Mouse (Mus musculus): ENCODE data around the gene Dner. TPM values are rescaled to one million over a fixed set of nuclear protein-coding genes. Genes with fewer than 3 reads are reported as not detected.

The Dner gene
- polyA plus RNA-seq, 1 experiment = 3.3 TPM

DNA sequence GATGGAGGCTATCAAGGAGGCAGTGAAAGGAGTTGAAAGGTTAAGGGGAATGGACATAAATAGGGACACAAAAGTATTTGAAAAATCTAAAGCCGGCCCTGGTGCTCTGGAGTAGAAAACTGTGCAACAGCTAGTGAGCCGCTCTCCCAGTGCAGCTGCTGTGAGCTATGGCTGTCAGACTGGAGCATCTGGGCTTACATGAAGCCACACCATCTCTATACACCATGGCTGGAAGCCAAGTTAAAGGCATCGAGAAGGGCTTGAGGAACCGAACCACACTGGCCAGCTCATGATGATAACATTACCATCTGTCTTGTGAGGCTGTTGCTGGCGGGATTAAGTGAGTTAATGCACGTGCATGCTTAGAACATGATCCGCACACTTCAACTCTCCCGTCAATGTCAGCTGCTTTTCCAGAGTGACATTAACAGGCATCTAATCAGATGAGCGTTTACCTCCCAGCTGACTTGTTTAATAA lies 278.2 kb downstream of the Dner start:
- no peaks in the 10 kb centered on the region for H3K27me3 ChIP-seq (ENCODE audit: control insufficient read depth, insufficient read depth, low read length)
- no peaks in the 10 kb centered on the region for H3K36me3 ChIP-seq (ENCODE audit: control insufficient read depth, insufficient read depth, low read length)
- 75% methylated on average over 9 of the region's 9 CpGs for WGBS
- H3K4me3 ChIP-seq (ENCODE audit: low read depth, low read length) = no peak overlapping the region
- TF ChIP-seq POLR2A (IDR thresholded peaks at IDR 0.05; ENCODE audit: low read depth, low read length) = no peak
- TF ChIP-seq CTCF (IDR thresholded peaks at IDR 0.05; ENCODE audit: extremely low read depth, insufficient read length, insufficient replicate concordance, low read depth, low read length) = no peak
- no peak overlapping the region for H3K27ac ChIP-seq (ENCODE audit: insufficient read depth, low read depth, low read length)
- H3K4me1 ChIP-seq (ENCODE audit: control insufficient read depth, insufficient read depth, insufficient read length, low read length) = peaks cover 2% of the 10 kb centered on the region; the same call in 1 of the 2 replicates

GRCm38 (mm10) chr1:84417276-84417675 lies 278.7 kb downstream of the Dner start:
- H3K27ac ChIP-seq (ENCODE audit: insufficient read depth, low read depth, low read length) = no peak overlapping the region
- H3K36me3 ChIP-seq (ENCODE audit: control insufficient read depth, insufficient read depth, low read length) = no peaks in the 10 kb centered on the region
- WGBS = 80% methylated on average over 6 of the region's 6 CpGs
- TF ChIP-seq CTCF (IDR thresholded peaks at IDR 0.05; ENCODE audit: extremely low read depth, insufficient read length, insufficient replicate concordance, low read depth, low read length) (no peak), POLR2A (IDR thresholded peaks at IDR 0.05; ENCODE audit: low read depth, low read length) (no peak)
- no peaks in the 10 kb centered on the region for H3K27me3 ChIP-seq (ENCODE audit: control insufficient read depth, insufficient read depth, low read length)
- peaks cover 2% of the 10 kb centered on the region; the same call in 1 of the 2 replicates for H3K4me1 ChIP-seq (ENCODE audit: control insufficient read depth, insufficient read depth, insufficient read length, low read length)
- H3K4me3 ChIP-seq (ENCODE audit: low read depth, low read length) = no peak overlapping the region

GRCm38 (mm10) chr1:84414464-84414863 lies 281.6 kb downstream of the Dner start:
- no peaks in the 10 kb centered on the region for H3K36me3 ChIP-seq (ENCODE audit: control insufficient read depth, insufficient read depth, low read length)
- TF ChIP-seq CTCF (IDR thresholded peaks at IDR 0.05; ENCODE audit: extremely low read depth, insufficient read length, insufficient replicate concordance, low read depth, low read length) = no peak
- no peak for TF ChIP-seq POLR2A (IDR thresholded peaks at IDR 0.05; ENCODE audit: low read depth, low read length)
- H3K4me1 ChIP-seq (ENCODE audit: control insufficient read depth, insufficient read depth, insufficient read length, low read length) = peaks cover 2% of the 10 kb centered on the region; the same call in 1 of the 2 replicates
- no peak overlapping the region for H3K27ac ChIP-seq (ENCODE audit: insufficient read depth, low read depth, low read length)
- 87% methylated on average over 3 of the region's 3 CpGs for WGBS
- H3K4me3 ChIP-seq (ENCODE audit: low read depth, low read length) = no peak overlapping the region
- no peaks in the 10 kb centered on the region for H3K27me3 ChIP-seq (ENCODE audit: control insufficient read depth, insufficient read depth, low read length)

DNA sequence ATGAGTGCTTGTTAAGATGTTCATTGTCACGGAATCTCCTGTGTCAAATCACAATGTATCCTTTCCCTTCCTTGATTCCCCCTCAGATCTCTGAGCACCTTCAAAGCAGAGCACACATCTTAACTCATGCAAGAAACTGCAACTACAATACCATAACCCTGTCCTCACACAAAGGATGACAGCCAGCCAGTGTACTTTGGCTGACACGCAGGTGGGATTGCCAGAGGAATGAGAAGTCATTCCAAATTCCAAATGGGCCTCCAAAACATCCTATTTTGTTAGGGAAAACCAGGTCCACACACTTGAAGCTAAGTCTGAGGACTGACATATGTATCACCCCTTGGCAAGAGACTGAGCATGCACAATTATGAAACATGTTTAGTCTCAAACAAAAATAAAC lies 286.5 kb downstream of the Dner start:
- no peaks in the 10 kb centered on the region for H3K36me3 ChIP-seq (ENCODE audit: control insufficient read depth, insufficient read depth, low read length)
- TF ChIP-seq POLR2A (IDR thresholded peaks at IDR 0.05; ENCODE audit: low read depth, low read length) (no peak), CTCF (IDR thresholded peaks at IDR 0.05; ENCODE audit: extremely low read depth, insufficient read length, insufficient replicate concordance, low read depth, low read length) (no peak)
- no peak overlapping the region for H3K27ac ChIP-seq (ENCODE audit: insufficient read depth, low read depth, low read length)
- H3K4me3 ChIP-seq (ENCODE audit: low read depth, low read length) = no peak overlapping the region
- 81% methylated on average over 2 of the region's 2 CpGs for WGBS
- peaks cover 2% of the 10 kb centered on the region; the same call in 1 of the 2 replicates for H3K4me1 ChIP-seq (ENCODE audit: control insufficient read depth, insufficient read depth, insufficient read length, low read length)
- no peaks in the 10 kb centered on the region for H3K27me3 ChIP-seq (ENCODE audit: control insufficient read depth, insufficient read depth, low read length)

DNA sequence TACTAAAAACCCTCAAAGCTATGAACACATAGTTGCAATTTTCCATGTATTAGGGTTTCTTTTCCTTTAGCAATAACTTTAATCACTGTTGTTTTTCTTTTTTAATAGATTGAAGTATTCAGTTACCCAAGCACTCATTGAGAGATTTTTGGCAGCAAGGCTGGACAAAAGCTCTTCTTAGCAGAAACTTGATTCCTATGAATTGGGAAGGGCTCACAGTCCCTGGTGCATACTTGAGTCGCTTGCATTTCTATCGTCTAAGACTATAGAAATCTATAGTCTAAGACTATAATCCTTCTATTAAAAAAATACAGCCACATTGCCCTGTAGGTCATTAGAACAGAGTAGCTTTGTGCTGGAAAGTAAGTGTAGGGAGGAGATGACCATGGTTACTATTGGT lies 287.1 kb downstream of the Dner start:
- H3K27me3 ChIP-seq (ENCODE audit: control insufficient read depth, insufficient read depth, low read length) = no peaks in the 10 kb centered on the region
- H3K4me1 ChIP-seq (ENCODE audit: control insufficient read depth, insufficient read depth, insufficient read length, low read length) = peaks cover 2% of the 10 kb centered on the region; the same call in 1 of the 2 replicates
- 85% methylated on average over 2 of the region's 2 CpGs for WGBS
- H3K4me3 ChIP-seq (ENCODE audit: low read depth, low read length) = no peak overlapping the region
- no peaks in the 10 kb centered on the region for H3K36me3 ChIP-seq (ENCODE audit: control insufficient read depth, insufficient read depth, low read length)
- no peak for TF ChIP-seq CTCF (IDR thresholded peaks at IDR 0.05; ENCODE audit: extremely low read depth, insufficient read length, insufficient replicate concordance, low read depth, low read length)
- TF ChIP-seq POLR2A (IDR thresholded peaks at IDR 0.05; ENCODE audit: low read depth, low read length) = no peak
- H3K27ac ChIP-seq (ENCODE audit: insufficient read depth, low read depth, low read length) = no peak overlapping the region

GRCm38 (mm10) chr1:84406891-84407290 lies 289.1 kb downstream of the Dner start:
- Histone ChIP-seq H3K36me3 (ENCODE audit: control insufficient read depth, insufficient read depth, low read length) (no peaks in the 10 kb centered on the region), H3K4me1 (ENCODE audit: control insufficient read depth, insufficient read depth, insufficient read length, low read length) (peaks cover 2% of the 10 kb centered on the region; the same call in 1 of the 2 replicates), H3K4me3 (ENCODE audit: low read depth, low read length) (no peak overlapping the region), H3K27ac (ENCODE audit: insufficient read depth, low read depth, low read length) (no peak overlapping the region), H3K27me3 (ENCODE audit: control insufficient read depth, insufficient read depth, low read length) (no peaks in the 10 kb centered on the region)
- TF ChIP-seq CTCF (IDR thresholded peaks at IDR 0.05; ENCODE audit: extremely low read depth, insufficient read length, insufficient replicate concordance, low read depth, low read length) (no peak), POLR2A (IDR thresholded peaks at IDR 0.05; ENCODE audit: low read depth, low read length) (no peak)
- 28% methylated on average over 4 of the region's 4 CpGs for WGBS

DNA sequence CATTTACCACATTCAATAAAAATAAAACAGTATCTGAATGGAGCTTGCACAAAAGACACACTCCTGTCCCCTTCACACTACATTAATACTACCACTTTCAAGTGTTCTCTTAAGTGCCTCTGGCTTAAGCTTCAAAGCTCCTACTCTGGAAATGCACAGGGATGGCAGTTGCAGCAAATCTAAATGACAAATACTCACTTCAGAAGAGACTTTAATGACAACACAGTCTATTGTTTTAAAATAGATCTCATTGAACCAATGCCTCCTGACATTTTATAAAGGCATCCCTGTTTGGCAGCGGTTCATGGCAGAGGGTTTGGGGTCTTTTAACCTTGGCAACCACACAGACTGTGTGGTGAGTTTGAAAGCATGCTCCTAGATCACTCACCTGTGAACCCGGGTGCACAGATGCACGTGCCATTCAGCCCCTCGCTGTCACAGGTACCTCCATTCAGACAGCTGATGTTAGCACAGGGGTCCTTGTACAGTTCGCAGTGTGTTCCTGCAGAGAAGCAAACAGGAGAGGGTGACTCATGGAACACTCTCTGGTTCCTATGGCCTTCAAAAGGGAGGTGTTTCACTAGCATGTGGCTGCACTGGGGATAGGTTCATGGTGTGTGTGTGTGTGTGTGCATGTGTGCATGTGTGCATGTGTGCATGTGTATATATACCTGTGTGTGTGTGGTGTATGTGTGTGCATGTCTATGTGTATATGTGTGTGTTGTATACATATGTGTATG lies 290.3 kb downstream of the Dner start:
- WGBS = 90% methylated on average over 5 of the region's 5 CpGs
- no peaks in the 10 kb centered on the region for H3K36me3 ChIP-seq (ENCODE audit: control insufficient read depth, insufficient read depth, low read length)
- no peak overlapping the region for H3K27ac ChIP-seq (ENCODE audit: insufficient read depth, low read depth, low read length)
- peaks cover 2% of the 10 kb centered on the region; the same call in 1 of the 2 replicates for H3K4me1 ChIP-seq (ENCODE audit: control insufficient read depth, insufficient read depth, insufficient read length, low read length)
- H3K4me3 ChIP-seq (ENCODE audit: low read depth, low read length) = no peak overlapping the region
- H3K27me3 ChIP-seq (ENCODE audit: control insufficient read depth, insufficient read depth, low read length) = no peaks in the 10 kb centered on the region
- TF ChIP-seq POLR2A (IDR thresholded peaks at IDR 0.05; ENCODE audit: low read depth, low read length) (no peak), CTCF (IDR thresholded peaks at IDR 0.05; ENCODE audit: extremely low read depth, insufficient read length, insufficient replicate concordance, low read depth, low read length) (no peak)
